Comparison of ENCODE assay signal across 8 mouse cellular contexts in genomic region chr13:23576906-23577639, GRCm38 (mm10). TPM values are rescaled to one million over a fixed set of nuclear protein-coding genes. Genes with fewer than 3 reads are reported as not detected.
DNase-seq lines count a peak whose midpoint lies in the region; ATAC-seq and TF ChIP-seq lines count a peak whose summit lies in the region.
"Had no signal": no experiment of that assay in that cellular context is flagged by ENCODE, and none has a peak within 500 bp of the region (broad histone marks: within the 10 kb centered on the region; RNA-seq: fewer than 3 reads in every experiment).

No protein-coding gene starts in this region.

- DNase-seq in 3134 (ENCODE audit: extremely low read depth, insufficient read length, low spot score) = peak; percentile 48
- no peak for DNase-seq in forebrain, embryonic 14.5 days (ENCODE audit: low spot score)
- DNase-seq in frontal cortex, adult 2 months (ENCODE audit: extremely low spot score in 1 of 2, low spot score in 1 of 2) = no peak
- no peak for DNase-seq in adrenal gland, postnatal 25 days
- DNase-seq in layer of hippocampus, adult 11-12 months (ENCODE audit: low spot score) = no peak
- DNase-seq: left cerebral cortex, postnatal 4 days had no signal

- H3K27ac ChIP-seq in forebrain, embryonic 14.5 days (ENCODE audit: low read depth, low read length) = peak overlapping the region; percentile 78; the same call in 1 of the 2 replicates
- peak overlapping the region; percentile 96 for H3K27ac ChIP-seq in liver, embryonic 12.5 days

- 36% methylated on average over 6 of the region's 6 CpGs for WGBS in forebrain, embryonic 14.5 days
- 41% methylated on average over 6 of the region's 6 CpGs for whole genome bisulfite sequencing in liver, embryonic 12.5 days (ENCODE audit: insufficient replicate concordance)

- peaks cover 30% of the 10 kb centered on the region for H3K4me1 ChIP-seq in forebrain, embryonic 14.5 days (ENCODE audit: control insufficient read depth, insufficient read depth, low read length)
- peaks cover 56% of the 10 kb centered on the region for H3K4me1 ChIP-seq in liver, embryonic 12.5 days

- peak overlapping the region; percentile 74 for H3K9ac ChIP-seq in forebrain, embryonic 14.5 days (ENCODE audit: low read length)
- peak overlapping the region; percentile 90 for H3K9ac ChIP-seq in liver, embryonic 12.5 days

- ATAC-seq in forebrain, embryonic 14.5 days = no peak
- ATAC-seq in liver, embryonic 12.5 days = no peak

- H3ac ChIP-seq in C2C12 (ENCODE audit: control insufficient read depth, insufficient read length, low read depth) = peak overlapping the region; percentile 55

- H3K36me3 ChIP-seq in C2C12 (ENCODE audit: control insufficient read depth, insufficient read depth) = no peaks in the 10 kb centered on the region
- no peaks in the 10 kb centered on the region for H3K36me3 ChIP-seq in forebrain, embryonic 14.5 days (ENCODE audit: control insufficient read depth, insufficient read depth, low read length)
- H3K36me3 ChIP-seq in liver, embryonic 12.5 days = no peaks in the 10 kb centered on the region

- H3K27me3 ChIP-seq in C2C12 (ENCODE audit: control insufficient read depth, insufficient read depth, insufficient read length) = no peaks in the 10 kb centered on the region
- H3K27me3 ChIP-seq in forebrain, embryonic 14.5 days (replicated peaks; ENCODE audit: control insufficient read depth, insufficient read depth, low read length) = no peaks in the 10 kb centered on the region
- H3K27me3 ChIP-seq in liver, embryonic 12.5 days (replicated peaks) = no peaks in the 10 kb centered on the region

- H3K79me2 ChIP-seq in C2C12 (ENCODE audit: control insufficient read depth, insufficient read depth) = no peaks in the 10 kb centered on the region

- no peaks in the 10 kb centered on the region for H3K79me3 ChIP-seq in C2C12 (ENCODE audit: low read depth)

- no peak for TF ChIP-seq CTCF in C2C12 (IDR thresholded peaks at IDR 0.05; ENCODE audit: control insufficient read depth, insufficient read depth, insufficient read length)

- peak overlapping the region; percentile 77 for H3K4me2 ChIP-seq in forebrain, embryonic 14.5 days (ENCODE audit: low read length)
- H3K4me2 ChIP-seq in liver, embryonic 12.5 days = peak overlapping the region; percentile 79

- H3K9me3 ChIP-seq in forebrain, embryonic 14.5 days (replicated peaks; ENCODE audit: control insufficient read depth, low read length) = no peaks in the 10 kb centered on the region
- H3K9me3 ChIP-seq in liver, embryonic 12.5 days (replicated peaks) = no peaks in the 10 kb centered on the region

- H3K4me3 ChIP-seq in C2C12 (ENCODE audit: insufficient read depth, poor library complexity, severe bottlenecking) = peak overlapping the region; percentile 35
- H3K4me3 ChIP-seq in forebrain, embryonic 14.5 days (ENCODE audit: low read depth, low read length) = peak overlapping the region; percentile 37
- H3K4me3 ChIP-seq in liver, embryonic 12.5 days = peak overlapping the region; percentile 63

TF ChIP-seq in C2C12, 6 proteins besides CTCF, POLR2A, EP300 and RAD21:
- TF ChIP-seq MAX (IDR thresholded peaks at IDR 0.05) (no peak), MYOD1 (IDR thresholded peaks at IDR 0.05; ENCODE audit: control insufficient read depth, insufficient read length, low read depth) (no peak)

RNA-seq across cellular contexts. Expression of gene Hist1h3d, which starts 1.5 kb away (rescaled TPM):
- polyA plus RNA-seq in C2C12 (2012; fragmentation: generic; extraction: Trizol) = 1.9 TPM
- polyA plus RNA-seq in forebrain, embryonic 14.5 days (2014; fragmentation: Nextera tagmentation; extraction: Ambion mirVana) = 5.8 and 5.9 TPM in 2 replicates
- polyA plus RNA-seq in liver, embryonic 12.5 days (2016; fragmentation: Nextera tagmentation; extraction: Ambion mirVana) = 5.3 and 6.2 TPM in 2 replicates
- 2.8 and 3.4 TPM in 2 replicates for polyA plus RNA-seq in frontal cortex, adult 2 months (2012; rRNA removed)
- total RNA-seq in adrenal gland, postnatal 25 days (2021) = 12.9 and 16.6 TPM in 2 replicates

RNA-seq across cellular contexts. Expression of gene Hist1h2ad, which starts 2.9 kb away (rescaled TPM):
- polyA plus RNA-seq in C2C12 (2012; fragmentation: generic; extraction: Trizol) = 0.73 TPM
- 2.2 and 3.2 TPM in 2 replicates for polyA plus RNA-seq in forebrain, embryonic 14.5 days (2014; fragmentation: Nextera tagmentation; extraction: Ambion mirVana)
- polyA plus RNA-seq in liver, embryonic 12.5 days (2016; fragmentation: Nextera tagmentation; extraction: Ambion mirVana) = 1.2 and 3.1 TPM in 2 replicates
- polyA plus RNA-seq in frontal cortex, adult 2 months (2012; rRNA removed) = 1.6 and 1.9 TPM in 2 replicates
- 2.3 and 9.6 TPM in 2 replicates for total RNA-seq in adrenal gland, postnatal 25 days (2021)

RNA-seq across cellular contexts. Expression of gene Hist1h2bf, which starts 3.1 kb away (rescaled TPM):
- polyA plus RNA-seq in C2C12 (2012; fragmentation: generic; extraction: Trizol) = 4.5 TPM
- polyA plus RNA-seq in forebrain, embryonic 14.5 days (2014; fragmentation: Nextera tagmentation; extraction: Ambion mirVana) = 1.2 and 3.9 TPM in 2 replicates
- 7.1 and 9.9 TPM in 2 replicates for polyA plus RNA-seq in liver, embryonic 12.5 days (2016; fragmentation: Nextera tagmentation; extraction: Ambion mirVana)
- 0.80 and 1.6 TPM in 2 replicates for polyA plus RNA-seq in frontal cortex, adult 2 months (2012; rRNA removed)
- 61.2 and 62.9 TPM in 2 replicates for total RNA-seq in adrenal gland, postnatal 25 days (2021)

RNA-seq across cellular contexts. Expression of gene Hist1h4d, which starts 4.3 kb away (rescaled TPM):
- polyA plus RNA-seq in C2C12 (2012; fragmentation: generic; extraction: Trizol) = 2.8 TPM
- 61.0 and 106 TPM in 2 replicates for polyA plus RNA-seq in forebrain, embryonic 14.5 days (2014; fragmentation: Nextera tagmentation; extraction: Ambion mirVana)
- polyA plus RNA-seq in liver, embryonic 12.5 days (2016; fragmentation: Nextera tagmentation; extraction: Ambion mirVana) = 128 and 134 TPM in 2 replicates
- 3.4 and 4.3 TPM in 2 replicates for polyA plus RNA-seq in frontal cortex, adult 2 months (2012; rRNA removed)
- 174 and 185 TPM in 2 replicates for total RNA-seq in adrenal gland, postnatal 25 days (2021)

RNA-seq across cellular contexts. Expression of gene Hist1h2bg, which starts 5.9 kb away (rescaled TPM):
- polyA plus RNA-seq in C2C12 (2012; fragmentation: generic; extraction: Trizol) = 9.9 TPM
- 2.3 and 4.3 TPM in 2 replicates for polyA plus RNA-seq in forebrain, embryonic 14.5 days (2014; fragmentation: Nextera tagmentation; extraction: Ambion mirVana)
- 10.7 and 14.4 TPM in 2 replicates for polyA plus RNA-seq in liver, embryonic 12.5 days (2016; fragmentation: Nextera tagmentation; extraction: Ambion mirVana)
- 9.7 and 10.4 TPM in 2 replicates for polyA plus RNA-seq in frontal cortex, adult 2 months (2012; rRNA removed)
- 106 and 130 TPM in 2 replicates for total RNA-seq in adrenal gland, postnatal 25 days (2021)
